Mouse (Mus musculus) urinary bladder, postnatal 0 days (tissue): ENCODE measurements around the gene Aldh4a1. TPM values are rescaled to one million over a fixed set of nuclear protein-coding genes. Genes with fewer than 3 reads are reported as not detected.

Experiments used
- microRNA-seq: library from miRNA; unstranded; fragments of <30 nt; microRNA quantifications from one replicate; pipeline ENCODE4, GENCODE M21; 2016
- polyA plus RNA-seq: library from polyadenylated mRNA; unstranded; fragments of >200 nt; fragmentation: Nextera tagmentation; extraction: Ambion mirVana; gene quantifications from 2 replicates; pipeline ENCODE4 v1.2.1, GENCODE M21; 2015

Aldh4a1 gene
- 16.8 and 17.2 TPM in 2 replicates for polyA plus RNA-seq

GRCm38 (mm10) chr4:139622373-139623282, at the start of gene Aldh4a1:
TSS of gene Aldh4a1 (plus strand) at chr4:139622866.

GRCm38 (mm10) chr4:139602357-139603244, 20.1 kb upstream of the Aldh4a1 start, which contains the start of gene Gm21969:
TSS of gene Gm21969 (plus strand) at chr4:139603186.

GRCm38 (mm10) chr4:139653238-139653637, 30.6 kb downstream of the Aldh4a1 start, which contains the start of gene Tas1r2:
TSS of gene Tas1r2 (plus strand) at chr4:139653538.

Small RNA genes within 50 kb of the gene (microRNA-seq; reads per million reads assigned to microRNA genes)
- gene Gm25571: not detected
- not detected for gene Mir7020

Other genes starting within 250 kb of the Aldh4a1 start
- gene Iffo2, start 92.3 kb upstream of the Aldh4a1 start, polyA plus RNA-seq: 3.7 and 4.3 TPM in 2 replicates
- gene Gm21969, start 19.7 kb upstream of the Aldh4a1 start, polyA plus RNA-seq: 0.02 TPM in 1 of 2 replicates, not detected in the other
- not detected in 2 replicates for gene Tas1r2, start 30.7 kb downstream of the Aldh4a1 start, polyA plus RNA-seq
- gene Pax7, start 210.7 kb downstream of the Aldh4a1 start, polyA plus RNA-seq: not detected in 2 replicates